Mouse (Mus musculus) heart, embryonic 15.5 days (tissue): ENCODE results near the gene Phb2. TPM values are rescaled to one million over a fixed set of nuclear protein-coding genes. Genes with fewer than 3 reads are reported as not detected.

Experiments used
- ATAC-seq: fragments of 200-750 bp; cut with Nextera tagmentation; replicated peaks from 2 replicates; pipeline ENCODE4 v1.8.0; 2017; ENCODE audit warnings: low read depth, moderate TSS enrichment; ENCODE audit not compliant: insufficient number of reproducible peaks, insufficient read depth, low FRiP score
- H3K27ac ChIP-seq: fragments of 300-500 bp; sonication (generic); 2 replicates; pipeline ENCODE4 v1.5.1; 2015; ENCODE audit warnings: mild to moderate bottlenecking, inconsistent platforms
- H3K27me3 ChIP-seq: fragments of 300-500 bp; sonication (generic); 2 replicates; pipeline ENCODE4 v1.6.1; 2015; ENCODE audit warnings: inconsistent platforms
- H3K36me3 ChIP-seq: fragments of 300-500 bp; sonication (generic); 2 replicates; pipeline ENCODE4 v1.6.1; 2015; ENCODE audit warnings: mild to moderate bottlenecking, inconsistent platforms
- H3K4me1 ChIP-seq: fragments of 300-500 bp; sonication (generic); replicated peaks from 2 replicates; pipeline ENCODE4 v1.6.1; 2015; ENCODE audit warnings: inconsistent platforms
- H3K4me2 ChIP-seq: fragments of 300-500 bp; sonication (generic); 2 replicates; pipeline ENCODE4 v1.6.1; 2015; ENCODE audit warnings: inconsistent platforms, mild to moderate bottlenecking, moderate library complexity
- H3K4me3 ChIP-seq: fragments of 300-500 bp; sonication (generic); 2 replicates; pipeline ENCODE4 v1.5.1; 2015; ENCODE audit warnings: mild to moderate bottlenecking, inconsistent platforms
- H3K9ac ChIP-seq: fragments of 300-500 bp; sonication (generic); 2 replicates; pipeline ENCODE4 v1.6.1; 2015; ENCODE audit warnings: mild to moderate bottlenecking, inconsistent platforms
- H3K9me3 ChIP-seq: fragments of 300-500 bp; sonication (generic); replicated peaks from 2 replicates; pipeline ENCODE4 v1.6.1; 2016; ENCODE audit warnings: inconsistent platforms
- WGBS: fragments of 180-500 bp; shearing (Covaris S2); methylation state at CpG from one replicate; pipeline ENCODE4 v1.1.7; 2015; ENCODE audit warnings: mixed read lengths; 5-methylcytosine and 5-hydroxymethylcytosine counted together
- polyA plus RNA-seq: library from polyadenylated mRNA; unstranded; fragments of >200 nt; fragmentation: Nextera tagmentation; extraction: Ambion mirVana; gene quantifications from 2 replicates; pipeline ENCODE4 v1.2.1, GENCODE M21; 2015

Phb2 gene
- polyA plus RNA-seq, 1 experiment from 2014 or later = 307 TPM

DNA sequence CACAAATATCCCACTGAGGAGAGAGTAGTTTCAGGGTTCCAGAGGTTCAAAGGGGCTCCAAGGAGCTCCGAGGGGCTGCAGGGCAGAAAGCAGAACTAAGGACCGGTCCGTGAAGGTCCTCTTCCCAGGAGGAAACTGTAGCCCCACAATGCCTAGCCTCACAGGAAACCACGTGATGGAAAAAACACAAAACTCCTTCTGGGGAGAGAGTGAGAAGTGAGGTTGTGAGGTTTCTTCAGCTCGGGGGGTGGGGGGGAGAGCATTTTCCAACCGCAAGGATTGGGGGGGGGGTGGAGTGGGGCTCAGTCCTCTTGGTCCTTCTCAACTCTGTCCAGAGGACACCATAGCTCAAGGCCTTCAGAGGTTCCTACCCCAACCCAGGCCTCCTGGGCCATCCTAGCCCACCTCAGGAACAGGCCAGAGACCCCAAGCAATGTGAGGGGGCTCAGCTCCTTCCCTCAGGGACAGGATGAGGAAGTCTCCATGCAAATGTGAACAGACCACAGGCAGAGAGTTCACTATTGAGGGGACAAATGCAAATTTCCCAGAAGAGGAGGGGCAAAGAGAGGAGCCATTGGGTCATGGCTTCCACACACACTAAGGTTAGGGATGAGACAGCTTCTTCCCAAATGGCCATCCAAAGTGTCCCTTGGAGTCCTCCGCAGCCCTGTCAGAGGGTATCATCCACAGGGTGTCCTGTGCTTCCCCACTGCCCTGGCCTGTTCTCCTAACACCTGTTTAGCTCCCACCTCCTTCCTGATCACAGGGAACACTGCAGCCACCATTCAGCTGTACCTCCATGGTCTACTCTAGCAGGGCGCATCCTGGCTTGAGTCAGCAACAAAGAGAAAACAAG is 17.9 kb downstream of the Phb2 start:
- WGBS = 71% methylated on average over 8 of the region's 8 CpGs
- ATAC-seq = no peak
- no peak overlapping the region for H3K4me2 ChIP-seq

DNA sequence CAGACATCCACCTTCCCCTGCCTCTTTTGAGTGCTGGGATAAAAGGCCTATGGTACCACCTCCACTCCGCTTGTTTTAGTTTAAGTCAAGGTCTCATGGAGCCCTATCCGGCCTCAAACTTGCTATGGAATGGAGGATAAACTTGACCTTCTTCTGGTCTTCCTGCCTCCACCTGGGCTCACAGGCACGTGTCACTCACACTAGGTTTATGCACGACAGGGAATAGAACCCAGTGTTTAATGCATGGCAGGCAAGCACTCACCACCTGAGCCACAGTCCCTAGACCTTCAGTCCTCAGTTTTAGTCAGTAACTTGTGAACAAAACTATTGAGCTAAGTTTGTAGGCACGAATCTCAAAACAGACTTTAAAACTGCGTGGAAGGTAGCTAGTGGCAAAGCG is 18.9 kb downstream of the Phb2 start:
- no peak for ATAC-seq
- no peaks in the 10 kb centered on the region for H3K9me3 ChIP-seq
- H3K4me2 ChIP-seq = no peak overlapping the region
- peaks cover 2% of the 10 kb centered on the region; the same call in 1 of the 2 replicates for H3K4me1 ChIP-seq
- H3K4me3 ChIP-seq = no peak overlapping the region
- no peak overlapping the region for H3K9ac ChIP-seq
- H3K36me3 ChIP-seq = no peaks in the 10 kb centered on the region
- 77% methylated on average over 7 of the region's 7 CpGs for whole genome bisulfite sequencing
- no peak overlapping the region for H3K27ac ChIP-seq
- H3K27me3 ChIP-seq = no peaks in the 10 kb centered on the region

More for the DNA sequence above, 17.9 kb downstream of the Phb2 start:
- Histone ChIP-seq H3K9me3 (no peaks in the 10 kb centered on the region), H3K4me3 (no peak overlapping the region), H3K27ac (no peak overlapping the region), H3K27me3 (no peaks in the 10 kb centered on the region), H3K9ac (no peak overlapping the region), H3K4me1 (peaks cover 2% of the 10 kb centered on the region; the same call in 1 of the 2 replicates), H3K36me3 (no peaks in the 10 kb centered on the region)

GRCm38 (mm10) chr6:124732476-124733370 is 20.6 kb downstream of the Phb2 start:
- ATAC-seq = no peak; the same call in 1 of the 2 replicates
- peak overlapping the region; percentile 30 for H3K4me3 ChIP-seq
- H3K27ac ChIP-seq = peak overlapping the region; percentile 20; the same call in 1 of the 2 replicates

DNA sequence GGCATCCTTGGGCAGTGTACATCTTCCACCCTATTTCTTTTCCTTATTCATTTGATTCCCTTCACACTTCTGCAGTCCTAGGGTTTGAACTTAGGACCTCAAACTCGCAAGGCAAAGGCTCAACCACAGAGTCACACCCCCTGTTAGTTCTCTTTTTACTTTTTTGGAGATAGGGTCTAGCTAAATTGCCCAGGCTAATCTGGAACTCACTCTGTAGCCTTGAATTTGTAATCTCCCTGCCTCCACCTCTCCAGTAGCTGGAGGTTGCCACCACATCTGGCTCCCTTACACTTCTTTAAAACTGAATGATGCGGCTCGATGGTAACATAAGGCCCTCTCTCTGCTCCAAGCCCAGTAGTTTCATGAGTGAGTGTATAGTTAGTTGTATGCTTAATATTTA is 22.3 kb downstream of the Phb2 start:
- no peak overlapping the region for H3K27ac ChIP-seq
- peaks cover 14% of the 10 kb centered on the region for H3K4me1 ChIP-seq
- H3K4me2 ChIP-seq = no peak overlapping the region
- H3K27me3 ChIP-seq = no peaks in the 10 kb centered on the region
- H3K4me3 ChIP-seq = no peak overlapping the region
- no peaks in the 10 kb centered on the region for H3K36me3 ChIP-seq
- no peak for ATAC-seq
- WGBS = 87% methylated on average over 3 of the region's 3 CpGs
- no peaks in the 10 kb centered on the region for H3K9me3 ChIP-seq
- no peak overlapping the region for H3K9ac ChIP-seq

More at GRCm38 (mm10) chr6:124732476-124733370, 20.6 kb downstream of the Phb2 start:
- 51% methylated on average over 19 of the region's 19 CpGs for WGBS
- Histone ChIP-seq H3K4me1 (peaks cover 2% of the 10 kb centered on the region; the same call in 1 of the 2 replicates), H3K4me2 (peak overlapping the region; percentile 28; the same call in 1 of the 2 replicates), H3K36me3 (no peaks in the 10 kb centered on the region), H3K9ac (peak overlapping the region; percentile 31; the same call in 1 of the 2 replicates), H3K9me3 (no peaks in the 10 kb centered on the region), H3K27me3 (no peaks in the 10 kb centered on the region)

- H3K36me3 ChIP-seq = no peaks in the 10 kb centered on the region
- WGBS = 86% methylated on average over 11 of the region's 11 CpGs
- H3K27me3 ChIP-seq = no peaks in the 10 kb centered on the region
- no peak overlapping the region for H3K9ac ChIP-seq
- H3K4me1 ChIP-seq = peaks cover 27% of the 10 kb centered on the region
- H3K27ac ChIP-seq = no peak overlapping the region
- H3K4me2 ChIP-seq = no peak overlapping the region
- H3K4me3 ChIP-seq = no peak overlapping the region
- no peaks in the 10 kb centered on the region for H3K9me3 ChIP-seq
- no peak for ATAC-seq
These were observed 24.9 kb downstream of the Phb2 start for GRCm38 (mm10) chr6:124737040-124737439.

DNA sequence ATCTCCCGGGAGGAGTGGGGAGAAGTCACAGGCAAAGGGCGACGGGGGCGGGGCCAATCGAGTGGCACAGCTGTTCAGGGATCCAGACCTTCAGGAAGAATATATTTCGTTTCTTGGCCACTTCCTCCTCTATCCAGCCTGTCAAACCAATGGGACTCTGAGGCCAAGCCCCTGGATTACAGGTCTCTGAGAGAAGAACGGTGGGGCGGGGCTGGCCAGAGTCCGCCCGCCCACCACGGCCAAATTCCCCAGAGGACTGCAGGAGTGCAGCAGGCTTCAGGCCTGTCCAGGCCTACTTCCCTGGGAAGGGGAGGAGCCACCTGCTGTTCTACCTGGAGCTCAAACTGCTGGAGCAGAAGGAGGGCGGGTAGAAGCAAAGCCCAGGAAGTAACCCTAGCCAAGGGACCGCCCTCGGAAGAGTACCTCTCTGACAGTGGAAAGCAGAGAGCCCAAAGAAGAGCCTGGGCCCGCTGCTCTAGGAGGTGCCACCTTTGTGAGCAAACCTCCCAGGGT is 26.4 kb downstream of the Phb2 start, which contains the start of gene Ptpn6:
TSS of gene Ptpn6 (minus strand) at position 204 of the 513 bp plus-strand sequence.
- H3K9ac ChIP-seq = no peak within 1 kb of the TSS
- no peaks in the 10 kb centered on the region for H3K9me3 ChIP-seq
- H3K4me2 ChIP-seq = peak within 1 kb of the TSS; percentile 8; the same call in 1 of the 2 replicates
- no peak within 1 kb of the TSS; the same call in 1 of the 2 replicates for H3K4me3 ChIP-seq
- H3K27ac ChIP-seq = 0 out of 2 replicates have a peak within 1 kb of the TSS, but pooled peaks have one; percentile 13
- WGBS = 33% methylated on average over 15 of the region's 15 CpGs
- peaks cover 8% of the 10 kb centered on the region; the same call in 1 of the 2 replicates for H3K36me3 ChIP-seq
- peaks cover 26% of the 10 kb centered on the region for H3K4me1 ChIP-seq
- no peaks in the 10 kb centered on the region for H3K27me3 ChIP-seq
- ATAC-seq = no peak

DNA sequence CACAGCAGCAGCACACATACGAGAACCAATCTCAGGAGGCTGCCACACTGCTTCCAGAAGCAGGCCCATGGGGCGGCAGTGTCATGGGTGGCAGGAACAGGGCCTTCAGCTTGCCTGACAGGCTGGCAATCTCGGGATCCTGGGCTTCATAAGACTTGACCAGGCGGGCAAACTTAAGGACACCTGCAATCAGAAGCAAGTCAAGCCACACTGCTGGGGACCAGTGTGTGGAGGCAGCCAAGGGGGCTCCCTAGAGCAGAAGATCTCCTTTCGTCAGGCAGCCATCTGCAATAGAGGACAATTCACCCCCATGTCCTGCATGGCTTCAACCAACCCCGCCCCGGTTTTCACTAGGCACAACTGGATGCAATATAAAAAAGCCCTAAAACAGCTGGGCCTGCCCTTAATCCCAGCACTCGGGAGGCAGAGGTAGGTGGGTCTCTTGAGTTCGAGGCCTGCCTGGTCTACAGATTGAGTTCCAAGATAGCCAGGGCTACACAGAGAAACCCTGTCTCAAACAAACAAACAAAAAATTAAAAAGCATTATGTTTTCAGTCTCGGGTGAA is 27.2 kb downstream of the Phb2 start:
- H3K27me3 ChIP-seq = no peaks in the 10 kb centered on the region
- H3K4me1 ChIP-seq = peaks cover 26% of the 10 kb centered on the region
- H3K9ac ChIP-seq = no peak overlapping the region
- WGBS = 79% methylated on average over 10 of the region's 10 CpGs
- no peak for ATAC-seq
- peaks cover 16% of the 10 kb centered on the region for H3K36me3 ChIP-seq
- no peak overlapping the region for H3K4me3 ChIP-seq
- no peak overlapping the region for H3K27ac ChIP-seq
- no peaks in the 10 kb centered on the region for H3K9me3 ChIP-seq
- peak overlapping the region; percentile 8; the same call in 1 of the 2 replicates for H3K4me2 ChIP-seq

- ATAC-seq = peak; percentile 19
- no peaks in the 10 kb centered on the region for H3K27me3 ChIP-seq
- H3K9ac ChIP-seq = peak overlapping the region; percentile 81
- under 1% methylated on average over 29 of the region's 29 CpGs for WGBS
- no peaks in the 10 kb centered on the region for H3K9me3 ChIP-seq
- H3K4me2 ChIP-seq = peak overlapping the region; percentile 82
- H3K27ac ChIP-seq = peak overlapping the region; percentile 99
- peaks cover 33% of the 10 kb centered on the region for H3K4me1 ChIP-seq
- peak overlapping the region; percentile 66 for H3K4me3 ChIP-seq
- peaks cover 20% of the 10 kb centered on the region for H3K36me3 ChIP-seq
These were observed 28.2 kb downstream of the Phb2 start for GRCm38 (mm10) chr6:124740211-124740887.

- under 1% methylated on average over 41 of the region's 41 CpGs for WGBS
- H3K9me3 ChIP-seq = no peaks in the 10 kb centered on the region
- H3K4me2 ChIP-seq = peak within 1 kb of the TSS; percentile 82
- H3K27ac ChIP-seq = peak within 1 kb of the TSS; percentile 99
- H3K4me3 ChIP-seq = peak within 1 kb of the TSS; percentile 66
- H3K9ac ChIP-seq = peak within 1 kb of the TSS; percentile 81
- H3K27me3 ChIP-seq = no peaks in the 10 kb centered on the region
- peaks cover 20% of the 10 kb centered on the region for H3K36me3 ChIP-seq
- ATAC-seq = peak; percentile 79
- H3K4me1 ChIP-seq = peaks cover 37% of the 10 kb centered on the region
These were observed 29.0 kb downstream of the Phb2 start, which contains the start of gene Grcc10 for GRCm38 (mm10) chr6:124740888-124741761. TSS of gene Grcc10 (minus strand) at chr6:124741374.
